Mouse (Mus musculus) midbrain, embryonic 16.5 days (tissue): ENCODE data around the gene Cd28. TPM values are rescaled to one million over a fixed set of nuclear protein-coding genes. Genes with fewer than 3 reads are reported as not detected.

ENCODE experiments used
- ATAC-seq: fragments of 200-750 bp; cut with Nextera tagmentation; 2 replicates; pipeline ENCODE4 v1.8.0; 2017; ENCODE audit warnings: moderate TSS enrichment
- H3K27ac ChIP-seq: fragments of 300-500 bp; sonication (generic); 2 replicates; pipeline ENCODE4 v1.5.1; 2014; ENCODE audit warnings: mild to moderate bottlenecking, low read length, mixed read lengths
- H3K27me3 ChIP-seq: fragments of 300-500 bp; sonication (generic); 2 replicates; pipeline ENCODE4 v1.6.1; 2014; ENCODE audit warnings: low read depth, low read length, mixed read lengths; ENCODE audit not compliant: control insufficient read depth, insufficient read depth
- H3K36me3 ChIP-seq: fragments of 300-500 bp; sonication (generic); 2 replicates; pipeline ENCODE4 v1.6.1; 2014; ENCODE audit warnings: mild to moderate bottlenecking, low read length, moderate library complexity, mixed read lengths; ENCODE audit not compliant: control insufficient read depth, insufficient read depth
- H3K4me1 ChIP-seq: fragments of 300-500 bp; sonication (generic); 2 replicates; pipeline ENCODE4 v1.6.1; 2014; ENCODE audit warnings: mild to moderate bottlenecking, low read length, mixed read lengths; ENCODE audit not compliant: control insufficient read depth, insufficient read depth
- H3K4me2 ChIP-seq: fragments of 300-500 bp; sonication (generic); 2 replicates; pipeline ENCODE4 v1.6.1; 2014; ENCODE audit warnings: mild to moderate bottlenecking, low read length, mixed read lengths
- H3K4me3 ChIP-seq: fragments of 300-500 bp; sonication (generic); 2 replicates; pipeline ENCODE4 v1.5.1; 2014; ENCODE audit warnings: low read depth, mild to moderate bottlenecking, low read length, moderate library complexity, mixed read lengths
- H3K9ac ChIP-seq: fragments of 300-500 bp; sonication (generic); 2 replicates; pipeline ENCODE4 v1.6.1; 2014; ENCODE audit warnings: low read depth, low read length, mixed read lengths
- H3K9me3 ChIP-seq: fragments of 300-500 bp; sonication (generic); replicated peaks from 2 replicates; pipeline ENCODE4 v1.6.1; 2014; ENCODE audit warnings: mild to moderate bottlenecking, low read length, mixed read lengths; ENCODE audit not compliant: control insufficient read depth, poor library complexity, severe bottlenecking
- WGBS: fragments of 180-500 bp; shearing (Covaris S2); extraction: QIAGEN DNeasy Blood & Tissue Kit; methylation state at CpG from one replicate; pipeline ENCODE4 v1.1.7; 2014; 5-methylcytosine and 5-hydroxymethylcytosine counted together
- polyA plus RNA-seq: library from polyadenylated mRNA; unstranded; fragments of >200 nt; fragmentation: Nextera tagmentation; extraction: Ambion mirVana; gene quantifications from 2 replicates; pipeline ENCODE4 v1.2.1, GENCODE M21; 2015

Cd28 gene
- polyA plus RNA-seq, 1 experiment from 2014 or later, result 0.11 TPM

- Histone ChIP-seq H3K9me3 (no peaks in the 10 kb centered on the region), H3K9ac (no peak overlapping the region), H3K27ac (no peak overlapping the region), H3K4me1 (no peaks in the 10 kb centered on the region), H3K4me2 (no peak overlapping the region), H3K27me3 (no peaks in the 10 kb centered on the region), H3K4me3 (no peak overlapping the region), H3K36me3 (no peaks in the 10 kb centered on the region)
- 69% methylated on average over 8 of the region's 8 CpGs for WGBS
- no peak for ATAC-seq
These were observed 876 bp upstream of the Cd28 start for GRCm38 (mm10) chr1:60715651-60716196.

GRCm38 (mm10) chr1:60718580-60718979 lies 2.0 kb downstream of the Cd28 start:
- no peak overlapping the region for H3K9ac ChIP-seq
- ATAC-seq, result no peak

GRCm38 (mm10) chr1:60723555-60723954 lies 7.0 kb downstream of the Cd28 start:
- Histone ChIP-seq H3K27me3 (no peaks in the 10 kb centered on the region), H3K9ac (no peak overlapping the region), H3K4me2 (no peak overlapping the region), H3K27ac (no peak overlapping the region), H3K4me1 (no peaks in the 10 kb centered on the region), H3K4me3 (no peak overlapping the region), H3K9me3 (no peaks in the 10 kb centered on the region), H3K36me3 (no peaks in the 10 kb centered on the region)
- ATAC-seq, result no peak
- 92% methylated on average over 3 of the region's 3 CpGs for WGBS

More at GRCm38 (mm10) chr1:60718580-60718979, 2.0 kb downstream of the Cd28 start:
- WGBS, result 87% methylated on average over 4 of the region's 4 CpGs
- Histone ChIP-seq H3K27me3 (no peaks in the 10 kb centered on the region), H3K27ac (no peak overlapping the region), H3K9me3 (no peaks in the 10 kb centered on the region), H3K4me1 (no peaks in the 10 kb centered on the region), H3K36me3 (no peaks in the 10 kb centered on the region), H3K4me2 (no peak overlapping the region), H3K4me3 (no peak overlapping the region)

- Histone ChIP-seq H3K4me2 (no peak overlapping the region), H3K9me3 (no peaks in the 10 kb centered on the region), H3K36me3 (no peaks in the 10 kb centered on the region), H3K27me3 (no peaks in the 10 kb centered on the region), H3K27ac (no peak overlapping the region), H3K4me1 (no peaks in the 10 kb centered on the region), H3K9ac (no peak overlapping the region), H3K4me3 (no peak overlapping the region)
- 79% methylated on average over 2 of the region's 2 CpGs for WGBS
- no peak for ATAC-seq
These were observed 15.3 kb downstream of the Cd28 start for GRCm38 (mm10) chr1:60731940-60732339.

GRCm38 (mm10) chr1:60735072-60735907 lies 18.7 kb downstream of the Cd28 start:
- ATAC-seq, result no peak
- Histone ChIP-seq H3K9me3 (no peaks in the 10 kb centered on the region), H3K27me3 (no peaks in the 10 kb centered on the region), H3K4me3 (no peak overlapping the region), H3K4me1 (no peaks in the 10 kb centered on the region), H3K27ac (no peak overlapping the region), H3K4me2 (no peak overlapping the region), H3K9ac (no peak overlapping the region), H3K36me3 (no peaks in the 10 kb centered on the region)
- WGBS, result 66% methylated on average over 12 of the region's 12 CpGs

- H3K4me1 ChIP-seq, result no peaks in the 10 kb centered on the region
- no peaks in the 10 kb centered on the region for H3K27me3 ChIP-seq
- H3K9me3 ChIP-seq, result no peaks in the 10 kb centered on the region
- 81% methylated on average over 7 of the region's 7 CpGs for WGBS
- no peaks in the 10 kb centered on the region for H3K36me3 ChIP-seq
- no peak overlapping the region for H3K4me2 ChIP-seq
- no peak overlapping the region for H3K9ac ChIP-seq
- no peak overlapping the region for H3K27ac ChIP-seq
- no peak overlapping the region for H3K4me3 ChIP-seq
- ATAC-seq, result no peak
These were observed 19.3 kb downstream of the Cd28 start for GRCm38 (mm10) chr1:60735908-60736280.

- Histone ChIP-seq H3K9me3 (no peaks in the 10 kb centered on the region), H3K4me1 (no peaks in the 10 kb centered on the region), H3K9ac (no peak overlapping the region), H3K36me3 (no peaks in the 10 kb centered on the region), H3K27me3 (no peaks in the 10 kb centered on the region), H3K27ac (no peak overlapping the region), H3K4me2 (no peak overlapping the region), H3K4me3 (no peak overlapping the region)
- 69% methylated on average over 1 of the region's 1 CpGs for WGBS
- ATAC-seq, result no peak
These were observed 27.7 kb downstream of the Cd28 start for GRCm38 (mm10) chr1:60744266-60744665.

GRCm38 (mm10) chr1:60745664-60746063 lies 29.1 kb downstream of the Cd28 start:
- no peak overlapping the region for H3K4me3 ChIP-seq

GRCm38 (mm10) chr1:60746153-60746552 lies 29.6 kb downstream of the Cd28 start:
- no peak overlapping the region for H3K9ac ChIP-seq
- H3K27me3 ChIP-seq, result no peaks in the 10 kb centered on the region
- WGBS, result 40% methylated on average over 2 of the region's 2 CpGs
- ATAC-seq, result no peak
- H3K27ac ChIP-seq, result no peak overlapping the region
- H3K9me3 ChIP-seq, result no peaks in the 10 kb centered on the region
- H3K4me1 ChIP-seq, result no peaks in the 10 kb centered on the region
- H3K4me2 ChIP-seq, result no peak overlapping the region
- no peaks in the 10 kb centered on the region for H3K36me3 ChIP-seq
- no peak overlapping the region for H3K4me3 ChIP-seq

More at GRCm38 (mm10) chr1:60745664-60746063, 29.1 kb downstream of the Cd28 start:
- no peak for ATAC-seq
- Histone ChIP-seq H3K36me3 (no peaks in the 10 kb centered on the region), H3K4me2 (no peak overlapping the region), H3K9ac (no peak overlapping the region), H3K27ac (no peak overlapping the region), H3K27me3 (no peaks in the 10 kb centered on the region), H3K9me3 (no peaks in the 10 kb centered on the region), H3K4me1 (no peaks in the 10 kb centered on the region)
- 80% methylated on average over 7 of the region's 7 CpGs for WGBS
